30 mouse cellular contexts compared by ENCODE assay signal in the genomic region with DNA sequence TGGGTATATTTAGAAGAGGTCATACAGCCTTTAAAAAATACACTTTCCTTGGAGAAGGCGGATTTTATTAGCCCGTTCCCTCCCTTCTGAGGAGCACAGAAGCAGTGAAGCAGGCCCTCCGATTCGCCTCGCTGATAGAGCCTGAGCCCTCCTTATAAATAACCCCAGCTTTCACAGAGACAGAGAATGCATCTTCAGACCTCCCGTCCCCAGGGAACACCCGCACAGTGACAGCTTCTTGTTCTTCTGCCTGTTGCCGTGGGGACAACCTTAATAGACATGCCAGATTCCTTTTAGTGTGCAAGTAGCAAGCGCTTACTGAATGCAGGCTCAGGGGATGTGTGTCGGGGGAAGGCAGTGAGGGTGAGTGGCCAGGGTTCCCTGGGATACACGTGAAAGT.
A peak's percentile ranks its signal among the peaks of the same experiment; 100 is the strongest.
DNase-seq lines count a peak whose midpoint lies in the region; ATAC-seq and TF ChIP-seq lines count a peak whose summit lies in the region.
"Had no signal": no experiment of that assay in that cellular context is flagged by ENCODE, and none has a peak within 500 bp of the region (broad histone marks: within the 10 kb centered on the region; RNA-seq: fewer than 3 reads in every experiment).

No protein-coding gene starts in this region.

- no peak overlapping the region for H3K27ac ChIP-seq in forebrain, postnatal 0 days (ENCODE audit: low read depth, low read length)
- no peak overlapping the region for H3K27ac ChIP-seq in forebrain, embryonic 16.5 days (ENCODE audit: low read length)
- H3K27ac ChIP-seq in kidney, embryonic 15.5 days: no peak overlapping the region
- H3K27ac ChIP-seq in midbrain, postnatal 0 days (ENCODE audit: low read depth, low read length): no peak overlapping the region
- H3K27ac ChIP-seq in midbrain, embryonic 13.5 days: no peak overlapping the region
- H3K27ac ChIP-seq in embryonic facial prominence, embryonic 10.5 days (replicated peaks): no peak overlapping the region
- H3K27ac ChIP-seq: embryonic facial prominence, embryonic 12.5 days; heart, embryonic 10.5 days; heart, embryonic 15.5 days; intestine, embryonic 15.5 days; limb, embryonic 10.5 days; limb, embryonic 15.5 days; liver, embryonic 13.5 days had no signal

- H3K4me1 ChIP-seq in forebrain, postnatal 0 days (ENCODE audit: insufficient read depth): no peaks in the 10 kb centered on the region
- H3K4me1 ChIP-seq in forebrain, embryonic 16.5 days (replicated peaks; ENCODE audit: control insufficient read depth, insufficient read depth, low read length): no peaks in the 10 kb centered on the region
- 0 out of 2 replicates have a peak, but pooled peaks cover 8% of the 10 kb centered on the region for H3K4me1 ChIP-seq in kidney, embryonic 15.5 days
- peaks cover 15% of the 10 kb centered on the region; the same call in 1 of the 2 replicates for H3K4me1 ChIP-seq in midbrain, postnatal 0 days (ENCODE audit: insufficient read depth, low read length)
- H3K4me1 ChIP-seq in midbrain, embryonic 13.5 days (replicated peaks): peaks cover 5% of the 10 kb centered on the region
- H3K4me1 ChIP-seq in embryonic facial prominence, embryonic 10.5 days: no peaks in the 10 kb centered on the region
- H3K4me1 ChIP-seq: embryonic facial prominence, embryonic 12.5 days; heart, embryonic 15.5 days; intestine, embryonic 15.5 days; limb, embryonic 10.5 days; limb, embryonic 15.5 days; liver, embryonic 13.5 days; megakaryocyte, embryonic 14.5 days had no signal

- no peak overlapping the region for H3K4me3 ChIP-seq in forebrain, postnatal 0 days (ENCODE audit: low read depth, low read length)
- H3K4me3 ChIP-seq in forebrain, embryonic 16.5 days (replicated peaks; ENCODE audit: low read length): no peak overlapping the region
- H3K4me3 ChIP-seq in kidney, embryonic 15.5 days (replicated peaks): no peak overlapping the region
- no peak overlapping the region for H3K4me3 ChIP-seq in midbrain, postnatal 0 days (ENCODE audit: low read depth, low read length)
- no peak overlapping the region for H3K4me3 ChIP-seq in midbrain, embryonic 13.5 days (replicated peaks)
- no peak overlapping the region for H3K4me3 ChIP-seq in embryonic facial prominence, embryonic 10.5 days
- H3K4me3 ChIP-seq: embryonic facial prominence, embryonic 12.5 days; heart, embryonic 10.5 days; heart, embryonic 15.5 days; intestine, embryonic 15.5 days; limb, embryonic 10.5 days; limb, embryonic 15.5 days; liver, embryonic 13.5 days; megakaryocyte, embryonic 14.5 days had no signal

- ATAC-seq in forebrain, postnatal 0 days: peak; percentile 42; the same call in 1 of the 2 replicates
- ATAC-seq in forebrain, embryonic 16.5 days: no peak
- ATAC-seq in kidney, embryonic 15.5 days (replicated peaks; ENCODE audit: low FRiP score): peak; percentile 65
- no peak for ATAC-seq in midbrain, postnatal 0 days (ENCODE audit: low FRiP score)
- ATAC-seq in midbrain, embryonic 13.5 days: no peak
- ATAC-seq: CD4-positive, CD25-positive, alpha-beta regulatory T cell, adult 4 months; hindbrain, embryonic 16.5 days; intestine, embryonic 15.5 days; lung, postnatal 0 days had no signal

- no peaks in the 10 kb centered on the region for H3K27me3 ChIP-seq in forebrain, postnatal 0 days (ENCODE audit: insufficient read depth, low read length)
- H3K27me3 ChIP-seq in forebrain, embryonic 16.5 days (replicated peaks; ENCODE audit: control insufficient read depth, insufficient read depth, low read length): no peaks in the 10 kb centered on the region
- H3K27me3 ChIP-seq in kidney, embryonic 15.5 days: no peaks in the 10 kb centered on the region
- no peaks in the 10 kb centered on the region for H3K27me3 ChIP-seq in midbrain, postnatal 0 days (ENCODE audit: insufficient read depth, low read length)
- no peaks in the 10 kb centered on the region for H3K27me3 ChIP-seq in midbrain, embryonic 13.5 days
- no peaks in the 10 kb centered on the region for H3K27me3 ChIP-seq in embryonic facial prominence, embryonic 10.5 days (replicated peaks; ENCODE audit: low read depth, poor library complexity, severe bottlenecking)
- H3K27me3 ChIP-seq: embryonic facial prominence, embryonic 12.5 days; heart, embryonic 15.5 days; intestine, embryonic 15.5 days; limb, embryonic 15.5 days; liver, embryonic 13.5 days; megakaryocyte, embryonic 14.5 days had no signal

- no peak overlapping the region for H3K4me2 ChIP-seq in forebrain, postnatal 0 days (ENCODE audit: low read depth)
- no peak overlapping the region for H3K4me2 ChIP-seq in forebrain, embryonic 16.5 days (ENCODE audit: low read length)
- no peak overlapping the region for H3K4me2 ChIP-seq in kidney, embryonic 15.5 days
- no peak overlapping the region for H3K4me2 ChIP-seq in midbrain, postnatal 0 days (ENCODE audit: low read depth, low read length, poor library complexity, severe bottlenecking)
- H3K4me2 ChIP-seq in midbrain, embryonic 13.5 days (replicated peaks): no peak overlapping the region
- H3K4me2 ChIP-seq: embryonic facial prominence, embryonic 12.5 days; heart, embryonic 15.5 days; intestine, embryonic 15.5 days; limb, embryonic 15.5 days; liver, embryonic 13.5 days had no signal

- TF ChIP-seq CTCF in forebrain, postnatal 0 days (IDR thresholded peaks at IDR 0.05; ENCODE audit: low read depth): no peak
- no peak for TF ChIP-seq CTCF in midbrain, postnatal 0 days (IDR thresholded peaks at IDR 0.05)

- no peak for DNase-seq in forebrain, postnatal 0 days
- DNase-seq in kidney, postnatal 4 days: no peak
- DNase-seq in midbrain, postnatal 0 days (ENCODE audit: low spot score): peak; percentile 54
- DNase-seq in embryonic facial prominence, embryonic 10.5 days (ENCODE audit: low spot score): no peak
- DNase-seq: adrenal gland, postnatal 25 days; cerebellum, adult 2 months; cerebellum, postnatal 14 days; gastrocnemius, postnatal 25 days; heart, adult 11 months; kidney, adult 9 months; layer of hippocampus, adult 9-11 months; liver, embryonic 13.5 days; lung, adult 18-20 months; lung, postnatal 4 days; right cerebral cortex, adult 18-20 months; spleen, adult 18-20 months; thymus, postnatal 14 days had no signal

- 57% methylated on average over 11 of the region's 11 CpGs for WGBS in forebrain, postnatal 0 days
- 61% methylated on average over 11 of the region's 11 CpGs for WGBS in forebrain, embryonic 16.5 days
- WGBS in kidney, embryonic 15.5 days: 50% methylated on average over 11 of the region's 11 CpGs
- WGBS in midbrain, postnatal 0 days: 31% methylated on average over 11 of the region's 11 CpGs
- WGBS in midbrain, embryonic 13.5 days: 39% methylated on average over 11 of the region's 11 CpGs
- WGBS in embryonic facial prominence, embryonic 10.5 days: 81% methylated on average over 11 of the region's 11 CpGs

- H3K36me3 ChIP-seq in forebrain, postnatal 0 days (ENCODE audit: insufficient read depth): no peaks in the 10 kb centered on the region
- no peaks in the 10 kb centered on the region for H3K36me3 ChIP-seq in forebrain, embryonic 16.5 days (ENCODE audit: control insufficient read depth, insufficient read depth)
- no peaks in the 10 kb centered on the region for H3K36me3 ChIP-seq in kidney, embryonic 15.5 days
- no peaks in the 10 kb centered on the region for H3K36me3 ChIP-seq in midbrain, postnatal 0 days (ENCODE audit: insufficient read depth, low read length)
- no peaks in the 10 kb centered on the region for H3K36me3 ChIP-seq in midbrain, embryonic 13.5 days
- H3K36me3 ChIP-seq in embryonic facial prominence, embryonic 10.5 days (replicated peaks): peaks cover 4% of the 10 kb centered on the region; the same call in 1 of the 2 replicates
- H3K36me3 ChIP-seq: embryonic facial prominence, embryonic 12.5 days; heart, embryonic 10.5 days; heart, embryonic 15.5 days; intestine, embryonic 15.5 days; limb, embryonic 10.5 days; limb, embryonic 15.5 days; liver, embryonic 13.5 days had no signal

- H3K9me3 ChIP-seq in forebrain, postnatal 0 days (ENCODE audit: low read length): no peaks in the 10 kb centered on the region
- no peaks in the 10 kb centered on the region for H3K9me3 ChIP-seq in forebrain, embryonic 16.5 days (ENCODE audit: control insufficient read depth, low read length)
- no peaks in the 10 kb centered on the region for H3K9me3 ChIP-seq in kidney, embryonic 15.5 days (replicated peaks)
- H3K9me3 ChIP-seq in midbrain, postnatal 0 days (ENCODE audit: low read length): no peaks in the 10 kb centered on the region
- H3K9me3 ChIP-seq in midbrain, embryonic 13.5 days: no peaks in the 10 kb centered on the region
- H3K9me3 ChIP-seq in embryonic facial prominence, embryonic 10.5 days: no peaks in the 10 kb centered on the region
- H3K9me3 ChIP-seq: embryonic facial prominence, embryonic 12.5 days; heart, embryonic 10.5 days; heart, embryonic 15.5 days; intestine, embryonic 15.5 days; limb, embryonic 10.5 days; limb, embryonic 15.5 days; liver, embryonic 13.5 days had no signal

- H3K9ac ChIP-seq in forebrain, postnatal 0 days: no peak overlapping the region
- no peak overlapping the region for H3K9ac ChIP-seq in forebrain, embryonic 16.5 days (replicated peaks; ENCODE audit: low read depth, low read length)
- no peak overlapping the region for H3K9ac ChIP-seq in kidney, embryonic 15.5 days
- H3K9ac ChIP-seq in midbrain, postnatal 0 days (replicated peaks; ENCODE audit: low read length, poor library complexity, severe bottlenecking): no peak overlapping the region
- no peak overlapping the region for H3K9ac ChIP-seq in midbrain, embryonic 13.5 days (replicated peaks)
- H3K9ac ChIP-seq: embryonic facial prominence, embryonic 12.5 days; heart, embryonic 15.5 days; intestine, embryonic 15.5 days; limb, embryonic 15.5 days; liver, embryonic 13.5 days had no signal

Comparison
In these comparisons a context has a peak if more than half of its experiments do, and no peak if none do; other contexts are left out.
1. ATAC-seq: peak in forebrain, postnatal 0 days (single experiment) and kidney, embryonic 15.5 days (single experiment); none in forebrain, embryonic 16.5 days (single experiment), midbrain, postnatal 0 days (single experiment) and midbrain, embryonic 13.5 days (single experiment).